Mouse (Mus musculus): ENCODE data around the gene Retsat. TPM values are rescaled to one million over a fixed set of nuclear protein-coding genes. Genes with fewer than 3 reads are reported as not detected.

Retsat gene
- polyA plus RNA-seq, 1 experiment from 2014 or later, result 6.3 TPM

- H3K9ac ChIP-seq (ENCODE audit: low read length), result 0 out of 2 replicates have a peak overlapping the region, but pooled peaks have one; percentile 6
- H3K36me3 ChIP-seq (ENCODE audit: control insufficient read depth, insufficient read depth, low read length), result no peaks in the 10 kb centered on the region
- peaks cover 12% of the 10 kb centered on the region for H3K4me1 ChIP-seq (replicated peaks; ENCODE audit: control insufficient read depth, insufficient read depth, low read length)
- 0 out of 2 replicates have a peak overlapping the region, but pooled peaks have one; percentile 27 for H3K27ac ChIP-seq (ENCODE audit: low read depth, low read length)
- no peaks in the 10 kb centered on the region for H3K27me3 ChIP-seq (ENCODE audit: control insufficient read depth, insufficient read depth, low read length)
- DNase-seq (ENCODE audit: low spot score) (peak; percentile 67), ATAC-seq (replicated peaks; ENCODE audit: low FRiP score) (peak; percentile 32; the same call in 1 of the 2 replicates)
- H3K4me3 ChIP-seq (ENCODE audit: low read depth, low read length), result no peak overlapping the region
- 47% methylated on average over 20 of the region's 20 CpGs for WGBS
- peak overlapping the region; percentile 27; the same call in 1 of the 2 replicates for H3K4me2 ChIP-seq (ENCODE audit: low read depth, low read length, severe bottlenecking)
- no peaks in the 10 kb centered on the region for H3K9me3 ChIP-seq (ENCODE audit: control insufficient read depth, low read length)
Observed at GRCm38 (mm10) chr6:72655309-72656052, 57.2 kb downstream of the Retsat start.

- H3K27me3 ChIP-seq (ENCODE audit: control insufficient read depth, insufficient read depth, low read length), result no peaks in the 10 kb centered on the region
- no peak overlapping the region for H3K4me3 ChIP-seq (ENCODE audit: low read depth, low read length)
- WGBS, result 88% methylated on average over 7 of the region's 7 CpGs
- ATAC-seq (replicated peaks; ENCODE audit: low FRiP score), result no peak
- H3K4me1 ChIP-seq (replicated peaks; ENCODE audit: control insufficient read depth, insufficient read depth, low read length), result peaks cover 12% of the 10 kb centered on the region
- H3K9ac ChIP-seq (ENCODE audit: low read length), result no peak overlapping the region
- H3K9me3 ChIP-seq (ENCODE audit: control insufficient read depth, low read length), result no peaks in the 10 kb centered on the region
- no peak overlapping the region for H3K27ac ChIP-seq (ENCODE audit: low read depth, low read length)
- no peak for DNase-seq (ENCODE audit: low spot score)
- no peaks in the 10 kb centered on the region for H3K36me3 ChIP-seq (ENCODE audit: control insufficient read depth, insufficient read depth, low read length)
- no peak overlapping the region for H3K4me2 ChIP-seq (ENCODE audit: low read depth, low read length, severe bottlenecking)
Observed at GRCm38 (mm10) chr6:72656053-72656442, 57.8 kb downstream of the Retsat start.

GRCm38 (mm10) chr6:72658006-72658405 lies 59.7 kb downstream of the Retsat start:
- Histone ChIP-seq H3K4me1 (replicated peaks; ENCODE audit: control insufficient read depth, insufficient read depth, low read length) (peaks cover 12% of the 10 kb centered on the region), H3K27ac (ENCODE audit: low read depth, low read length) (no peak overlapping the region), H3K27me3 (ENCODE audit: control insufficient read depth, insufficient read depth, low read length) (no peaks in the 10 kb centered on the region), H3K9ac (ENCODE audit: low read length) (no peak overlapping the region), H3K9me3 (ENCODE audit: control insufficient read depth, low read length) (no peaks in the 10 kb centered on the region), H3K4me3 (ENCODE audit: low read depth, low read length) (no peak overlapping the region), H3K36me3 (ENCODE audit: control insufficient read depth, insufficient read depth, low read length) (no peaks in the 10 kb centered on the region), H3K4me2 (ENCODE audit: low read depth, low read length, severe bottlenecking) (no peak overlapping the region)
- DNase-seq (ENCODE audit: low spot score) (no peak), ATAC-seq (replicated peaks; ENCODE audit: low FRiP score) (no peak)
- WGBS, result 59% methylated on average over 3 of the region's 3 CpGs

Other genes with a start within 250 kb of the Retsat start
- gene Tmem150a, start 243.0 kb upstream of the Retsat start, polyA plus RNA-seq (2014; fragmentation: Nextera tagmentation; extraction: Ambion mirVana), result 4.2 and 4.6 TPM in 2 replicates
- gene Rnf181, start 231.5 kb upstream of the Retsat start, polyA plus RNA-seq (2014; fragmentation: Nextera tagmentation; extraction: Ambion mirVana), result 102 and 106 TPM in 2 replicates
- gene Vamp5, start 218.0 kb upstream of the Retsat start, polyA plus RNA-seq (2014; fragmentation: Nextera tagmentation; extraction: Ambion mirVana), result 8.1 and 11.9 TPM in 2 replicates
- 34.1 and 35.6 TPM in 2 replicates for gene Vamp8, start 207.8 kb upstream of the Retsat start, polyA plus RNA-seq (2014; fragmentation: Nextera tagmentation; extraction: Ambion mirVana)
- 11.7 and 13.5 TPM in 2 replicates for gene Ggcx, start 184.2 kb upstream of the Retsat start, polyA plus RNA-seq (2014; fragmentation: Nextera tagmentation; extraction: Ambion mirVana)
- gene Mat2a, start 158.9 kb upstream of the Retsat start, polyA plus RNA-seq (2014; fragmentation: Nextera tagmentation; extraction: Ambion mirVana), result 504 and 506 TPM in 2 replicates
- gene Sh2d6, start 76.8 kb upstream of the Retsat start, polyA plus RNA-seq (2014; fragmentation: Nextera tagmentation; extraction: Ambion mirVana), result 0.36 and 0.51 TPM in 2 replicates
- 7.1 and 8.4 TPM in 2 replicates for gene Capg, start 54.1 kb upstream of the Retsat start, polyA plus RNA-seq (2014; fragmentation: Nextera tagmentation; extraction: Ambion mirVana)
- 15.8 and 16.5 TPM in 2 replicates for gene Elmod3, start 62 bp upstream of the Retsat start, polyA plus RNA-seq (2014; fragmentation: Nextera tagmentation; extraction: Ambion mirVana)
- gene Tgoln1, start 18.5 kb downstream of the Retsat start, polyA plus RNA-seq (2014; fragmentation: Nextera tagmentation; extraction: Ambion mirVana), result 34.1 and 35.1 TPM in 2 replicates
- 31.2 and 33.3 TPM in 2 replicates for gene Tcf7l1, start 190.8 kb downstream of the Retsat start, polyA plus RNA-seq (2014; fragmentation: Nextera tagmentation; extraction: Ambion mirVana)